Mouse (Mus musculus): ENCODE results near the gene Slc38a11. TPM values are rescaled to one million over a fixed set of nuclear protein-coding genes. Genes with fewer than 3 reads are reported as not detected.

Slc38a11 gene
- polyA plus RNA-seq (2012; rRNA removed) (0.11 and 0.18 TPM in 2 replicates), polyA plus RNA-seq (2014; fragmentation: Nextera tagmentation; extraction: Ambion mirVana) (0.36 and 0.43 TPM in 2 replicates)

- Histone ChIP-seq H3K9ac (ENCODE audit: low read depth, low read length, severe bottlenecking) (no peak within 1 kb of the TSS), H3K4me1 (ENCODE audit: control insufficient read depth, insufficient read depth, low read length) (no peaks in the 10 kb centered on the region), H3K36me3 (ENCODE audit: control insufficient read depth, insufficient read depth, low read length) (no peaks in the 10 kb centered on the region), H3K4me3 (replicated peaks; ENCODE audit: low read length) (0 out of 2 replicates have a peak within 1 kb of the TSS, but pooled peaks have one; percentile 14), H3K9me3 (ENCODE audit: control insufficient read depth, low read length) (no peaks in the 10 kb centered on the region), H3K4me2 (replicated peaks; ENCODE audit: low read depth, low read length, severe bottlenecking) (peak within 1 kb of the TSS; percentile 42), H3K27me3 (ENCODE audit: control insufficient read depth, insufficient read depth, low read length) (no peaks in the 10 kb centered on the region), H3K27ac (replicated peaks; ENCODE audit: low read depth, low read length) (no peak within 1 kb of the TSS)
- ATAC-seq (ENCODE audit: low FRiP score, low read depth) (no peak), DNase-seq (ENCODE audit: low spot score) (no peak)
- 4% methylated on average over 18 of the region's 18 CpGs for WGBS
- TF ChIP-seq POLR2A (IDR thresholded peaks at IDR 0.05; ENCODE audit: borderline replicate concordance, extremely low read depth, insufficient read depth, insufficient read length): no peak
Measured at GRCm38 (mm10) chr2:65363828-65364497, at the start of gene Slc38a11. Gene Slc38a11 (minus strand): TSS chr2:65364034.

GRCm38 (mm10) chr2:65407110-65407509 is 43.3 kb upstream of the Slc38a11 start:
- no peaks in the 10 kb centered on the region for H3K27me3 ChIP-seq (ENCODE audit: control insufficient read depth, insufficient read depth, low read length)
- no peak overlapping the region for H3K9ac ChIP-seq (ENCODE audit: low read depth, low read length, severe bottlenecking)
- no peak overlapping the region for H3K4me3 ChIP-seq (replicated peaks; ENCODE audit: low read length)
- no peaks in the 10 kb centered on the region for H3K4me1 ChIP-seq (ENCODE audit: control insufficient read depth, insufficient read depth, low read length)
- H3K27ac ChIP-seq (replicated peaks; ENCODE audit: low read depth, low read length): no peak overlapping the region
- no peaks in the 10 kb centered on the region for H3K36me3 ChIP-seq (ENCODE audit: control insufficient read depth, insufficient read depth, low read length)
- ATAC-seq (ENCODE audit: low FRiP score, low read depth): no peak
- no peak for DNase-seq (ENCODE audit: low spot score)
- TF ChIP-seq POLR2A (IDR thresholded peaks at IDR 0.05; ENCODE audit: borderline replicate concordance, extremely low read depth, insufficient read depth, insufficient read length): no peak
- H3K9me3 ChIP-seq (ENCODE audit: control insufficient read depth, low read length): no peaks in the 10 kb centered on the region
- H3K4me2 ChIP-seq (replicated peaks; ENCODE audit: low read depth, low read length, severe bottlenecking): no peak overlapping the region
- WGBS: 89% methylated on average over 2 of the region's 2 CpGs

- 83% methylated on average over 1 of the region's 1 CpGs for whole genome bisulfite sequencing
- Histone ChIP-seq H3K4me1 (ENCODE audit: control insufficient read depth, insufficient read depth, low read length) (no peaks in the 10 kb centered on the region), H3K27me3 (ENCODE audit: control insufficient read depth, insufficient read depth, low read length) (no peaks in the 10 kb centered on the region), H3K9me3 (ENCODE audit: control insufficient read depth, low read length) (no peaks in the 10 kb centered on the region), H3K36me3 (ENCODE audit: control insufficient read depth, insufficient read depth, low read length) (no peaks in the 10 kb centered on the region), H3K4me3 (replicated peaks; ENCODE audit: low read length) (no peak overlapping the region), H3K4me2 (replicated peaks; ENCODE audit: low read depth, low read length, severe bottlenecking) (no peak overlapping the region), H3K27ac (replicated peaks; ENCODE audit: low read depth, low read length) (no peak overlapping the region), H3K9ac (ENCODE audit: low read depth, low read length, severe bottlenecking) (no peak overlapping the region)
- ATAC-seq (ENCODE audit: low FRiP score, low read depth) (no peak), DNase-seq (ENCODE audit: low spot score) (no peak)
- TF ChIP-seq POLR2A (IDR thresholded peaks at IDR 0.05; ENCODE audit: borderline replicate concordance, extremely low read depth, insufficient read depth, insufficient read length): no peak
Measured at GRCm38 (mm10) chr2:65405407-65405806, 41.6 kb upstream of the Slc38a11 start.

- Histone ChIP-seq H3K4me1 (ENCODE audit: control insufficient read depth, insufficient read depth, low read length) (no peaks in the 10 kb centered on the region), H3K4me3 (replicated peaks; ENCODE audit: low read length) (no peak overlapping the region), H3K36me3 (ENCODE audit: control insufficient read depth, insufficient read depth, low read length) (no peaks in the 10 kb centered on the region), H3K9me3 (ENCODE audit: control insufficient read depth, low read length) (no peaks in the 10 kb centered on the region), H3K27me3 (ENCODE audit: control insufficient read depth, insufficient read depth, low read length) (no peaks in the 10 kb centered on the region), H3K4me2 (replicated peaks; ENCODE audit: low read depth, low read length, severe bottlenecking) (no peak overlapping the region), H3K27ac (replicated peaks; ENCODE audit: low read depth, low read length) (no peak overlapping the region), H3K9ac (ENCODE audit: low read depth, low read length, severe bottlenecking) (no peak overlapping the region)
- ATAC-seq (ENCODE audit: low FRiP score, low read depth): no peak
- DNase-seq (ENCODE audit: low spot score): no peak
- WGBS: 60% methylated on average over 5 of the region's 5 CpGs
- TF ChIP-seq POLR2A (IDR thresholded peaks at IDR 0.05; ENCODE audit: borderline replicate concordance, extremely low read depth, insufficient read depth, insufficient read length): no peak
Measured at GRCm38 (mm10) chr2:65402001-65402400, 38.2 kb upstream of the Slc38a11 start.

- Histone ChIP-seq H3K9me3 (ENCODE audit: control insufficient read depth, low read length) (no peaks in the 10 kb centered on the region), H3K9ac (ENCODE audit: low read depth, low read length, severe bottlenecking) (no peak overlapping the region), H3K27ac (replicated peaks; ENCODE audit: low read depth, low read length) (no peak overlapping the region), H3K36me3 (ENCODE audit: control insufficient read depth, insufficient read depth, low read length) (no peaks in the 10 kb centered on the region), H3K4me2 (replicated peaks; ENCODE audit: low read depth, low read length, severe bottlenecking) (no peak overlapping the region), H3K4me1 (ENCODE audit: control insufficient read depth, insufficient read depth, low read length) (no peaks in the 10 kb centered on the region), H3K4me3 (replicated peaks; ENCODE audit: low read length) (no peak overlapping the region), H3K27me3 (ENCODE audit: control insufficient read depth, insufficient read depth, low read length) (no peaks in the 10 kb centered on the region)
- 87% methylated on average over 5 of the region's 5 CpGs for WGBS
- DNase-seq (ENCODE audit: low spot score) (no peak), ATAC-seq (ENCODE audit: low FRiP score, low read depth) (no peak)
- no peak for TF ChIP-seq POLR2A (IDR thresholded peaks at IDR 0.05; ENCODE audit: borderline replicate concordance, extremely low read depth, insufficient read depth, insufficient read length)
Measured at GRCm38 (mm10) chr2:65399938-65400337, 36.1 kb upstream of the Slc38a11 start.
